Mouse (Mus musculus) heart, postnatal 14 days (tissue): ENCODE measurements around the gene Ltbp2. TPM values are rescaled to one million over a fixed set of nuclear protein-coding genes. Genes with fewer than 3 reads are reported as not detected.
A peak's percentile ranks its signal among the peaks of the same experiment; 100 is the strongest.

Experiments
- DNase-seq, 2 experiments: peaks; one replicate each; pipeline ENCODE4 v3.0.0; 2021 to 2022
- intact Hi-C: fragments of 180-260 bp; cut with DNase I; formaldehyde crosslinking; loops from one replicate; pipeline ENCODE4 v1.15.1; 2025
- total RNA-seq, 2 experiments: library from RNA; stranded (reverse); gene quantifications; 2 replicates each; pipeline ENCODE4 v1.2.3; 2021

Gene Ltbp2
- total RNA-seq, 2 experiments from 2014 or later = 1.2 to 2.3 TPM

DNA sequence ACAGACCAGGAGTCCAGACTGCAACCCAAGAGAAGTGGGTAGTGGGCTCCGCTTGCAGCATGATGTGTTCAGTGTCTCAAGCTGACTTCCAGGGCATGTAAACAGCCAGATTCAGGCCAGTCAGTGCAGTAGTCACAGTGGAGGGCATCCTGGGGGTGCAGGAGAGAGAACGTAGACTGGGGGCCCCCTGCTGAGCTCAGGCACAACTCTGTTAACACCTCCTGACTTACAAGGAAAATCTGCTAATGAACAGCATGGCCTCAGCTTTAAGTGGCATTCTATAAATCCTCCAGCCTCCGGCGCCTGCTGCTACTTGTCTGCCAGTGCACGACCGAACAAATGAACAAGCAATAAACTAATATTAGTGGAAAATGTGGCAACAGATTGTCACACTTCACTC lies 33.6 kb downstream of the Ltbp2 start:
- no peak for DNase-seq
- intact Hi-C loops = no loop called here

- no peak for DNase-seq
- intact Hi-C loops = no loop called here
Measured at GRCm38 (mm10) chr12:84841158-84842140, 34.9 kb downstream of the Ltbp2 start.

DNA sequence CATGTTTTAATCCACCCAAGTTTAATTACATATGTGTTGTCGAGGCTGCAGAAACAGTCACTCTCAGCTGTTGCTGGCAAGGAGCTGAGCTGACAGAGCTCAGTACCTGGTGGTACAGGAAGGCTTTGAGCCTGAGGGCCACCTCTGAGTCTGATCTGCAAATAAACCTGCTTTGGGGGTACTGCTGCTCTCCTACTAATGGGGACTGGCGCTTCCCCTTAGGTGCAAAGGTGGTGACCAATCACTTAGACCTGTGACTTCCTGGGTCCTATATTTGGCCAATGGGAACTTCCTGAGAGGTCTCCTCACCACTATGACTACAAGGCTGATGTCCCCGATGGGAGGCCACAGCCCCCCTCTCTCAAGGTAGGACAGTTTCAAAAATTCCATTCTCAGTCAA lies 35.6 kb downstream of the Ltbp2 start:
- no peak for DNase-seq
- intact Hi-C loops = no loop called here

GRCm38 (mm10) chr12:84839965-84840364 lies 36.4 kb downstream of the Ltbp2 start:
- no peak for DNase-seq
- intact Hi-C loops = no loop called here

GRCm38 (mm10) chr12:84835626-84836025 lies 40.7 kb downstream of the Ltbp2 start:
- intact Hi-C loops = no loop called here
- no peak for DNase-seq

- intact Hi-C loops = no loop called here
- no peak for DNase-seq
Measured at GRCm38 (mm10) chr12:84834773-84835172, 41.6 kb downstream of the Ltbp2 start.

GRCm38 (mm10) chr12:84831648-84832047 lies 44.7 kb downstream of the Ltbp2 start:
- intact Hi-C loops = no loop called here
- DNase-seq = peak; percentile 25 to 41

GRCm38 (mm10) chr12:84831141-84831540 lies 45.2 kb downstream of the Ltbp2 start:
- no peak for DNase-seq
- intact Hi-C loops = no loop called here

DNA sequence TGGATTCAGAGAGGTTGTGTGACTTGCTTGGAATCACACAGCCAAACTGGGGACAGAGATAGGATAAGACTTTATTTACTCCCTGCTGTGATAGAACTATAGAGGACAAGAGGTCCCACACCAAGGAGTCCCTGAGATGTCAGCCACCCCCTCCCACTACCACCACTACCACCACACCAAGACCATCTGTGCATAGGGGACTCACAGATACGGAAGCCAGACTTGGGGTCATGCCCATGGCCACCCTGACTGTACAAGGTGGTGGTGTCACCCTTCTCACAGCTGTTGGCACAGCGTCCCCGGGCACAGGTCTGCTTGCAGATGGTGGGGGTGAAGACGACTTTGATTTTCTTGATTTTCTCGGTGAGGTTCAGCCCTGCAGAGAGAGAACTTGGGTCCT lies 45.9 kb downstream of the Ltbp2 start:
- intact Hi-C loops = no loop called here
- no peak for DNase-seq

DNA sequence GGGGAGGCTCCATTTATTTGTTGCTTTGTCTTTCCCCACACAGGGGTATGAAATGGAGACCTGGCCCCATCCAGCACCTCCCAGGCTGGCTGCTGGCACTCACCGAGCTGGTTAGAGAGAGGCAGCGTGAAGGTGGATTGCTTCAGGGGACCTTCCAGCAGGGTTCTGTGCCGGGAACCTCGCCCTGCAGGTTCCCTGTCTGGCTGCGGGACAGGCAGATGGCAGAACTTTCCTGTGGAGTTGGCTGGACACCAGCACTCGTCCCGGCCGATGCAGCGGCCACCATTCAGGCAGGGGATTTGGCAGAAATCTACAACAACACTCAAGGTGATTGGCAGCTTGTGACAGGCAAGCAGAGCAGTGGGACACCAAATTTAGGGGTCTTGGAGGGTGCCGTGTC lies 46.4 kb downstream of the Ltbp2 start:
- DNase-seq = no peak
- intact Hi-C loops = no loop called here

- DNase-seq = no peak
- intact Hi-C loops = no loop called here
Measured at GRCm38 (mm10) chr12:84829109-84829724, 47.1 kb downstream of the Ltbp2 start.

DNA sequence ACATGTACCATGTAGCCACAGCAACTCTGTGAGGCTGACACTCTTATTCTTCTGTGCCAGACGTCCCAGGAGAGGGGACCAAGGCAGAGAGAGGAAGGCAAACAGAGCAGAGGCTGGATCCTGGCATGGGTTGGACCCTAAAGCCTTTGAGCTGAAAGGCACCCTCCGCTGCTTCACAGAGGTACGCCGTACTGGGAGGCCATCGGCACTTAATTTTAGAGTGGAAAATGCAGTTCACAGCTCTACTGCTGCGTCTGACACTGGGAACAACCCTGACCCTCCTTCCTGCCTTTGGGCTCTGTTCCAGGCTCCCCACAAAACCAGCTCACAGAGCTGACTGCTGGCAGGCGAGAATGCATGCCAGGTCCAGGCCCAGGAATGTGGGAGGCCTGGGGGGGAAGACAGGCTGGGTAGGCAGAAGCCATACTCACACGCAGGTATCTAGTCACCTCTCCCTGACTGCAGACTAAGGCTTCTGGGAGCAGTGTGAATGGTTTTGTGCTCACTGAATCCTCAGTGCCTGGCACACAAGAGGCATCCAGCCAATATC lies 48.9 kb downstream of the Ltbp2 start:
- intact Hi-C loops = no loop called here
- no peak for DNase-seq

GRCm38 (mm10) chr12:84824203-84824602 lies 52.1 kb downstream of the Ltbp2 start:
- intact Hi-C loops = no loop called here
- no peak for DNase-seq

GRCm38 (mm10) chr12:84823601-84824000 lies 52.7 kb downstream of the Ltbp2 start:
- DNase-seq = peak in 1 of 2 experiments; percentile 21
- intact Hi-C loops = no loop called here

GRCm38 (mm10) chr12:84819236-84820168 lies 56.8 kb downstream of the Ltbp2 start:
- intact Hi-C loops = no loop called here
- peak; percentile 37 to 42 for DNase-seq

DNA sequence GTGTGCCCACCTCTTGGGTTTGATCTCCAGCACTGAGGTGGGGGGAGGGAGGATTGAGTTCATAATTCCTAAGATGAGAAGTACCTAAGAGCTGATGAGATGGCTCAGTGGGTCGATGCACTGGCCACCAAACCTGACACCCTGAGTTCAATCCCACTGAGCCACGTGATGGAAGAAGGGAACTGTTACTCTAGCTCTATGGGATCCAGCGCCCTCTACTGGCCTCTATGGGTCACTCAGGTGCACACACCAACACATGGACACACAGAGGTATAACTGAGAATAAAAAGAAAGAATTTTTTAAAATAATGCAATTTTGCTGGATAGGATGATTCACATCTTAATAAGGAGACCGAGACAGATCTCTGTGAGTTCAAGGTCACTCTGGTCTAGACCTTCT lies 57.8 kb downstream of the Ltbp2 start:
- intact Hi-C loops = no loop called here
- no peak for DNase-seq

DNA sequence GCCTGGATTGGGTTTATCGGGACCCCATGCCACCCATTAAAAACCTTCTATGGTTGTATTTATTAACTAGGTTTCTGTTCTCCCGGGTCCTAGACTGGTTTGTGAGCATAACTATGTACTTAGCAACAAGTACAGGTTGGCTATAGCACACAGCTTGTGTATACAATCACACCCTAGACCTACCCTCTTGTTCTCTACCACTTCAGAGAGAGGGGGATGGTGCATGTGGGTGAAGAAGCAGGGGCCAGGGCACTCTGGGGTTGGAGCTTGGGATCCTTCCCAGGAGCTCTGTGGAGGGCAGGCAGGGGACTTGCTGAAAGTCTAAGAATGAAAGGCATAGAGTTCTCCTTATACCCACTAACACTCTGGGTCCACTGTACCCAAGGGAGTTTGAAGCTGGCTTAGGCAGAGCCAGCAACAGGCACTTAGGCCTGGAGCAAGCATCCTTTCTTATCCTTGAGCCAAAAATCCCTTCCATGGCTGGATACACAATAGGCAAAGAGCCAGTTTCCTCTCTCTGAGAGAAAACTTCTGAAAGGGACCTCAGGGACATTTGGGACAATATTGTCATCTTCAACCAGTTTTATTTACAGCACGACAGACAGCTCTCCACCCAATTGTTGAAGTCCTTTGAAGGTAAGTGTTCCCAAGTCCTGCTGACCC lies 61.5 kb downstream of the Ltbp2 start:
- no peak for DNase-seq
- intact Hi-C loops = loop anchor here (5.0 kb wide), 1 partner anchor 63 kb away; the partner anchor contains the start of gene Ltbp2

- intact Hi-C loops = loop anchor here (5.0 kb wide), 1 partner anchor 64 kb away; the partner anchor contains the start of gene Ltbp2
- DNase-seq = no peak
Measured at GRCm38 (mm10) chr12:84813773-84814172, 62.6 kb downstream of the Ltbp2 start.

DNA sequence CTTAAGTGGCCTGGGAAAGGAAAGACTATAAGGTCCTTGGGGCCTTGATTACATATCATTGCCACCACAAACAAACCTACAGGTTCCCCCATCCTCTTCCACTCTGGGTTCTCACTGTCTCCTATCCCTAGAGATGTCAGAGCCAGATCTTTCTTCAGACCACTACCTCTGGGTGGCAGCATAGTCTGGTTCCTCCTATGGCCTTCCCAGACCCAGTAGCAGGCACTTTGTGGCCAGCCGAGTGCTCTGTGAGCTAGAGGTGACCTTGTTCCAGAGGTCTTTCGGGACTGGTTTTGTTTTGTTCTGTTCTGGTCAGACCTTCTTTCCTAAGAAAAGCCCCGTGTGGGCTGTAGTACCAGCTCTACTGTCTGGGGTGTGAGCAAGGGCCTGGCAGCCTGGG lies 64.3 kb downstream of the Ltbp2 start:
- no peak for DNase-seq
- intact Hi-C loops = loop anchor here (5.0 kb wide), 1 partner anchor 65 kb away; the partner anchor contains the start of gene Ltbp2

DNA sequence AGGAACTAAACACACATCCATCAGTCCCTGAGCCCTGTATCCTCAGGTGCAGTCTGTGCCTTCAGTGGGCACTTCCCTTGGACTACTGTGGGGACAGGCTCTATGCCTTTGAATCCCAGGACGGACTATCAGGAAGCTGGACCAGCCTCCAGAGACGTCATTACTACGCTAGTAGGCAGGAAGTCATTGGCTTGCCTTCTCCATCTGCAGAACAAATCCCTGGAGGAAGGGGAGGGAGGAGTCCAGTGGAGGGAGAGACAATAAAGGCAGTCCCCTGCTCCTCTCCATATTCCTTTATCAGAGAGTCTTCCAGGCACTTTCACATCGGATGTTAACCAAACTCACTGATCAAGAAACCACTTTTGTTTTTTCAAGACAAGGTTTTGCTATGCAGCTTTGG lies 64.8 kb downstream of the Ltbp2 start:
- no peak for DNase-seq
- intact Hi-C loops = loop anchor here (5.0 kb wide), 1 partner anchor 66 kb away; the partner anchor contains the start of gene Ltbp2
